Mouse (Mus musculus): Measurements from ENCODE around the gene Cgref1.

The Cgref1 gene

DNA sequence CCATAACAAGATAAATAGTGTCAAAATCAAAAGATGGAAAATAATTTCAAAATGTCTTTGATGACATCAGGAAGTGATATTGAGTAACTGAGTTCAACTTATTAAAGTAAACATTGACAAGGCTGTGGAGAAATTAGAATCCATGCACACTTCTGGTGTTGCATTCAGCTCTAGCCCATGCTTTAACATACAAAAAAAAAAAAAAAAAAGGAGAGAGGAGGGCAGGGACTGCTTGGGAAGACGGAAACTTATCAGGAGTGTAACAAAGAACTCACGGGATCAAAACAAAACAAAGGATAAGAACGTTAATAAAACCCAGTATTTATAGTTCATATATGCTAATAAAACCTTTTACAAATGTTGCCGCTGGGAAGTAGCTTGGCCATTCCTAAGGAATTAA lies 59.2 kb downstream of the Cgref1 start:
- no peak for DNase-seq (ENCODE audit: low read depth, low spot score)

All from A20 (cell line).